In the genomic region with DNA sequence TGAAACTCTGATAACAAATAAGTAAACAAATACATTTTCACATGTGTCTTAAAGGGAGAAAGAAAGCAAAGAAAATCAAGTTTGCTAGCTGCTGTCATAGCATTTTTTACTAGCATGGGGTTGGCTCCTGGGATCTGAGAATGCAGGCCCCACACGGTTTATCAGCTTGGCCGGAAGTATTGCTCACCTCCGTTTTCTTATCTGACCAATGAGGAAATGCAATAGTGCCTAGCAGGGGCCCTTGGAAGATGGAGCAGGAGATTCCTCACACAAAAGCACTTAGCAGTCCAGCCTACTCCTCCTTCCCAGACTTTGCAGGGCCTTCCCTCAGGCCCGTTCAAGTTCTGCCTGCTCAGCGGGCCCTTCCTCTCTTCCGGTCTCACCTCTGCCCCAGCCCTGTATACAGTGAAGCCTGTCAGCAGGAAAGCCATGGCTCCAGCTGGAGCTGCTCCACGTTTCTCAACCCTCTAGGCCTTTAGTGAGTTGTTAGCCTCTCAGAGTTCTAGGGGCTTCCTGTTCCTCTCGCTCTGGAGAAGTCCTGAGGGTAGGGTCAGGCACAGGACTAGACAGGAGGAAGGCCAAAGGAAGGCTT, we compare ENCODE assay signal across 20 mouse cellular contexts.
DNase-seq lines count a peak whose midpoint lies in the region; ATAC-seq and TF ChIP-seq lines count a peak whose summit lies in the region.
"Had no signal": no experiment of that assay in that cellular context is flagged by ENCODE, and none has a peak within 500 bp of the region (broad histone marks: within the 10 kb centered on the region; RNA-seq: fewer than 3 reads in every experiment).

No protein-coding gene starts in this region.

- no peak overlapping the region for H3K4me3 ChIP-seq in heart, embryonic 13.5 days
- no peak overlapping the region for H3K4me3 ChIP-seq in kidney, adult 2 months (ENCODE audit: insufficient read depth, low read depth, low read length)
- H3K4me3 ChIP-seq: embryonic facial prominence, embryonic 13.5 days; hindbrain, embryonic 12.5 days; left cerebral cortex, adult 2 months; limb, embryonic 10.5 days; midbrain, embryonic 13.5 days; myocyte; neural tube, embryonic 15.5 days had no signal

- peaks cover 33% of the 10 kb centered on the region for H3K27me3 ChIP-seq in heart, embryonic 13.5 days (replicated peaks)
- H3K27me3 ChIP-seq in kidney, adult 2 months (replicated peaks; ENCODE audit: control insufficient read depth, insufficient read depth, low read length) = no peaks in the 10 kb centered on the region
- H3K27me3 ChIP-seq: neural tube, embryonic 15.5 days had no signal

- DNase-seq in heart, postnatal 4 days = no peak
- peak; percentile 34 for DNase-seq in kidney, postnatal 10 days
- DNase-seq in kidney, adult 2 months = no peak
- DNase-seq in urinary bladder, postnatal 14 days (ENCODE audit: low spot score) = peak; percentile 13
- DNase-seq in urinary bladder, postnatal 4 days (ENCODE audit: low spot score in 2 of 2) = no peak
- DNase-seq in right cerebral cortex, postnatal 4 days = no peak
- DNase-seq: cerebellum, adult 8-10 months; heart, adult 18-20 months; thymus, postnatal 36 days had no signal

- no peak overlapping the region for H3K4me2 ChIP-seq in heart, embryonic 13.5 days
- H3K4me2 ChIP-seq: embryonic facial prominence, embryonic 13.5 days; hindbrain, embryonic 12.5 days; liver, embryonic 11.5 days; midbrain, embryonic 13.5 days; neural tube, embryonic 15.5 days had no signal

- H3K9me3 ChIP-seq in heart, embryonic 13.5 days = peaks cover 4% of the 10 kb centered on the region; the same call in 1 of the 2 replicates
- H3K9me3 ChIP-seq: embryonic facial prominence, embryonic 13.5 days; limb, embryonic 10.5 days; neural tube, embryonic 15.5 days had no signal

- no peak overlapping the region for H3K9ac ChIP-seq in heart, embryonic 13.5 days
- H3K9ac ChIP-seq: embryonic facial prominence, embryonic 13.5 days; hindbrain, embryonic 12.5 days; midbrain, embryonic 13.5 days; neural tube, embryonic 15.5 days had no signal

- peaks cover 8% of the 10 kb centered on the region; the same call in 1 of the 2 replicates for H3K4me1 ChIP-seq in heart, embryonic 13.5 days
- no peaks in the 10 kb centered on the region for H3K4me1 ChIP-seq in kidney, adult 2 months (ENCODE audit: control insufficient read depth, insufficient read depth, low read length)

- no peak for TF ChIP-seq CTCF in kidney, adult 2 months (conservative IDR thresholded peaks at IDR 0.05; ENCODE audit: insufficient read depth, insufficient read length, low read depth, low read length)

- H3K36me3 ChIP-seq in heart, embryonic 13.5 days = no peaks in the 10 kb centered on the region
- H3K36me3 ChIP-seq in kidney, adult 2 months (ENCODE audit: control insufficient read depth, insufficient read depth, low read length) = no peaks in the 10 kb centered on the region
- H3K36me3 ChIP-seq: embryonic facial prominence, embryonic 13.5 days; hindbrain, embryonic 12.5 days; limb, embryonic 10.5 days; midbrain, embryonic 13.5 days; neural tube, embryonic 15.5 days had no signal

- no peak for ATAC-seq in heart, embryonic 13.5 days (ENCODE audit: extremely low read depth, insufficient number of reproducible peaks, low FRiP score, low TSS enrichment)
- ATAC-seq: inflammation-experienced regulatory T-cells, adult 6 months; midbrain, embryonic 13.5 days had no signal

- TF ChIP-seq POLR2A in kidney, adult 2 months (IDR thresholded peaks at IDR 0.05; ENCODE audit: low read depth, low read length) = no peak

- peak overlapping the region; percentile 7 for H3K27ac ChIP-seq in heart, embryonic 13.5 days (replicated peaks)
- no peak overlapping the region for H3K27ac ChIP-seq in kidney, adult 2 months (ENCODE audit: insufficient read depth, low read depth, low read length)
- H3K27ac ChIP-seq: embryonic facial prominence, embryonic 13.5 days; hindbrain, embryonic 12.5 days; left cerebral cortex, adult 2 months; limb, embryonic 10.5 days; macrophage; midbrain, embryonic 13.5 days; neural tube, embryonic 15.5 days had no signal

- 28% methylated on average over 8 of the region's 8 CpGs for WGBS in heart, embryonic 13.5 days
- WGBS in kidney, adult 2 months = 65% methylated on average over 8 of the region's 8 CpGs

Comparison
In these comparisons a context has a peak if more than half of its experiments do, and no peak if none do; other contexts are left out.
1. DNase-seq: peak in kidney, postnatal 10 days (single experiment) and urinary bladder, postnatal 14 days (single experiment); none in heart, postnatal 4 days (single experiment), kidney, adult 2 months (single experiment), urinary bladder, postnatal 4 days (0 of 2) and right cerebral cortex, postnatal 4 days (single experiment).